Mouse (Mus musculus): ENCODE results near the gene Foxp1. TPM values are rescaled to one million over a fixed set of nuclear protein-coding genes. Genes with fewer than 3 reads are reported as not detected.

The Foxp1 gene
- polyA plus RNA-seq, 1 experiment from 2014 or later = 36.4 TPM

DNA sequence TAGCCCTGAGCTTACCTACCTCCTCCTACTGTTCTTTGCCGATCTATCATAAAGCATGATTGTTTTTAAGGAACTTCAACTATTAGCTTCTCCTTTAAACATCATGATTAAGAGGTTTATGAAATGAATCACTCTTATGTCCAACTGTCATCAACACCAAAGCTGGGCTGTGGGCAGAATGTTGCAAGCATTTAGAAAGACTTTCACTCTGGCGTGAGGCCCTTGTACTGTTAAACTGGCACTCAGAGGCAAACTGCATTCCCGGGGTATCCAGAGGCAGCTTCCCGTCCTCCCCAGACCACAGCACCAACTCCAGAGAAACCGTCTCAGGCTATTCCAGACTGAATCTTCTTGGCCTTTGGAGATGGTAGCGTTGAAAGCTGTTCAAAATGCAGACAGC, 86.2 kb downstream of the Foxp1 start:
- no peak for ATAC-seq (ENCODE audit: low FRiP score, low TSS enrichment)
- WGBS = 87% methylated on average over 6 of the region's 6 CpGs
- no peak overlapping the region for H3K4me2 ChIP-seq (replicated peaks; ENCODE audit: low read depth, low read length)
- H3K4me3 ChIP-seq (ENCODE audit: low read length) = no peak overlapping the region
- no peaks in the 10 kb centered on the region for H3K27me3 ChIP-seq (ENCODE audit: insufficient read depth, low read length)
- H3K27ac ChIP-seq (ENCODE audit: low read length) = no peak overlapping the region
- H3K4me1 ChIP-seq (ENCODE audit: insufficient read depth, low read length) = peaks cover 36% of the 10 kb centered on the region
- H3K9me3 ChIP-seq (ENCODE audit: low read length) = no peaks in the 10 kb centered on the region
- H3K9ac ChIP-seq (replicated peaks; ENCODE audit: low read length) = no peak overlapping the region
- H3K36me3 ChIP-seq (ENCODE audit: insufficient read depth, low read length) = peaks cover 9% of the 10 kb centered on the region; the same call in 1 of the 2 replicates

DNA sequence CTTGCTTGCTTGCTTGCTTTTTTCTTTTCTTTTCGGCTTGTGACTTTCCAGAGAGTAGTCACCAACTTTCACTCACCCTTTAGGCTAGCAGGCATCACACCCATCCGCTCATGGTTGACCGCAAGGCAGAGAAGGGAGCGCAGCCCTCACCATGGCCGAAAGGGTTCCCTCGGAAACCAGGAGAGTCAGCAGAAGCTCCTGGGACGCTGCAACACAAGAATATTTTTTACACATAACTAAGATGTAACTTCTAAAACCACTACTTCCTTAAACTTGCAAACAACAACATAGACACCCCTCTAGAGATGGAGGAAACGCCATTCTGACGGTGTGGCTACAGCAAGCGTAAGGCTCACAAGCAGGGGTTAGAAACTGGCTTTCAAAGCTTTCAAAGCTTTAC, 87.4 kb downstream of the Foxp1 start:
- Histone ChIP-seq H3K9ac (replicated peaks; ENCODE audit: low read length) (no peak overlapping the region), H3K36me3 (ENCODE audit: insufficient read depth, low read length) (peaks cover 9% of the 10 kb centered on the region; the same call in 1 of the 2 replicates), H3K4me3 (ENCODE audit: low read length) (no peak overlapping the region), H3K27me3 (ENCODE audit: insufficient read depth, low read length) (no peaks in the 10 kb centered on the region), H3K27ac (ENCODE audit: low read length) (no peak overlapping the region), H3K4me1 (ENCODE audit: insufficient read depth, low read length) (peaks cover 26% of the 10 kb centered on the region), H3K4me2 (replicated peaks; ENCODE audit: low read depth, low read length) (no peak overlapping the region), H3K9me3 (ENCODE audit: low read length) (no peaks in the 10 kb centered on the region)
- WGBS = 91% methylated on average over 10 of the region's 10 CpGs
- no peak for ATAC-seq (ENCODE audit: low FRiP score, low TSS enrichment)

DNA sequence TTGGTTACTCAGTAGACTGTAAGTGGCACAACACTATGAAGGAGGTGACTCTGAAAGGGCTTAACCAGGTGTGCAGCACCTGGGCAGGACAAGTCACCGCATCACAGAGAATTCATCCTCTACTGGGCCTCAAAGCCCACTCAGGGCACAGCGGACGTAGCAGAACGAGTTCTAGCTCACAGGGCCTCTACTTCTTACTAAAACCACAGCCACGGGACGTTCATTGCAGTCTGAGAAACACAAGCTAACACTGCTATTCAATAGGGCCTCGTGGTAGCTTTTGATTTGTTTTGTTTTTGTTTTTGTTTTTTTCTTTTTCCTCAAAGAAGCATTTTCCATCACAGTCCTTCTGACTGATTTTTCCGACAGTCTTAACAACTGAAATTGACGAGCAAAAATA, 89.5 kb downstream of the Foxp1 start:
- WGBS = 92% methylated on average over 9 of the region's 9 CpGs
- Histone ChIP-seq H3K27ac (ENCODE audit: low read length) (no peak overlapping the region), H3K36me3 (ENCODE audit: insufficient read depth, low read length) (peaks cover 9% of the 10 kb centered on the region; the same call in 1 of the 2 replicates), H3K4me2 (replicated peaks; ENCODE audit: low read depth, low read length) (no peak overlapping the region), H3K4me3 (ENCODE audit: low read length) (no peak overlapping the region), H3K4me1 (ENCODE audit: insufficient read depth, low read length) (peaks cover 5% of the 10 kb centered on the region; the same call in 1 of the 2 replicates), H3K27me3 (ENCODE audit: insufficient read depth, low read length) (no peaks in the 10 kb centered on the region), H3K9me3 (ENCODE audit: low read length) (no peaks in the 10 kb centered on the region), H3K9ac (replicated peaks; ENCODE audit: low read length) (no peak overlapping the region)
- ATAC-seq (ENCODE audit: low FRiP score, low TSS enrichment) = no peak

DNA sequence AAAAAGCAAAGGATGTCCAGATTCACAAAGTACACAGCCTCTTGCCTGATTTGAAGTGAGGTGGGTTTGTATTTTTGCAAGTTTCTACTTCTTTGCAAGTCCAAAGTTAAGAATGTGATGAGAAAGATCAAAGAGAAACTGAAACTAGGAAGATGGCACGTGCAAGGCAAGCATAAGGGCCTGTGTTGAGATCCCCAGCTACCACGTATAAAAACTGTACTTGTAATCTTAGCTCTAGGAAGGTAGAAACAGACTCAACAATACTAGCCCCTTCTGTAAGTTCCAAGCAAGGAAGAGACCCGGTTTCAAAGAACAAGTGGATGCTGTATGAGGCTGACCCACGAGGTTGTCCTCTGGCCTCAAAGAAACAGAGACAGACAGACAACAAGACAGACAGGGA, 90.6 kb downstream of the Foxp1 start:
- Histone ChIP-seq H3K27me3 (ENCODE audit: insufficient read depth, low read length) (no peaks in the 10 kb centered on the region), H3K9me3 (ENCODE audit: low read length) (no peaks in the 10 kb centered on the region), H3K27ac (ENCODE audit: low read length) (no peak overlapping the region), H3K36me3 (ENCODE audit: insufficient read depth, low read length) (peaks cover 9% of the 10 kb centered on the region; the same call in 1 of the 2 replicates), H3K9ac (replicated peaks; ENCODE audit: low read length) (no peak overlapping the region), H3K4me2 (replicated peaks; ENCODE audit: low read depth, low read length) (no peak overlapping the region), H3K4me3 (ENCODE audit: low read length) (no peak overlapping the region), H3K4me1 (ENCODE audit: insufficient read depth, low read length) (no peaks in the 10 kb centered on the region)
- 77% methylated on average over 4 of the region's 4 CpGs for WGBS
- ATAC-seq (ENCODE audit: low FRiP score, low TSS enrichment) = no peak

DNA sequence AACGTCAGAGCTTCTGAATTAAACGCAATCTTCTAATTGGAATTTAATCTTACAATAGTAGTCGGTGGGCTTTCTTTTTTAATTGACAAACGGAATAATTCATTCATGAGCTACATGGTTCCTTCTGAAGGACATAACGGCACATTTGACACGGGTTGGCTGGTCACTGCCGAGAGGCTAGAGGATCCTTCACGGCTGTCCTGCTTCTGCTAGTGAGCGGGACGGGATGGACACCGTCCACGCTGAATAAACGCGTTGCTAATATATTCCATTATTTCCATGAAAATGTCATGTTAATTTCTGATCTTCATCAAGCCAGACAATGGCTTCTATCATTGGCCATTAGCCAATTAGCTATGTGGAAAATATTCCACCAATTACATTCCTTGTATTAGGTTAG, 92.0 kb downstream of the Foxp1 start:
- no peaks in the 10 kb centered on the region for H3K9me3 ChIP-seq (ENCODE audit: low read length)
- H3K4me1 ChIP-seq (ENCODE audit: insufficient read depth, low read length) = no peaks in the 10 kb centered on the region
- WGBS = 93% methylated on average over 14 of the region's 14 CpGs
- H3K4me2 ChIP-seq (replicated peaks; ENCODE audit: low read depth, low read length) = no peak overlapping the region
- H3K9ac ChIP-seq (replicated peaks; ENCODE audit: low read length) = no peak overlapping the region
- peaks cover 9% of the 10 kb centered on the region; the same call in 1 of the 2 replicates for H3K36me3 ChIP-seq (ENCODE audit: insufficient read depth, low read length)
- no peak overlapping the region for H3K27ac ChIP-seq (ENCODE audit: low read length)
- no peak for ATAC-seq (ENCODE audit: low FRiP score, low TSS enrichment)
- H3K4me3 ChIP-seq (ENCODE audit: low read length) = no peak overlapping the region
- no peaks in the 10 kb centered on the region for H3K27me3 ChIP-seq (ENCODE audit: insufficient read depth, low read length)

DNA sequence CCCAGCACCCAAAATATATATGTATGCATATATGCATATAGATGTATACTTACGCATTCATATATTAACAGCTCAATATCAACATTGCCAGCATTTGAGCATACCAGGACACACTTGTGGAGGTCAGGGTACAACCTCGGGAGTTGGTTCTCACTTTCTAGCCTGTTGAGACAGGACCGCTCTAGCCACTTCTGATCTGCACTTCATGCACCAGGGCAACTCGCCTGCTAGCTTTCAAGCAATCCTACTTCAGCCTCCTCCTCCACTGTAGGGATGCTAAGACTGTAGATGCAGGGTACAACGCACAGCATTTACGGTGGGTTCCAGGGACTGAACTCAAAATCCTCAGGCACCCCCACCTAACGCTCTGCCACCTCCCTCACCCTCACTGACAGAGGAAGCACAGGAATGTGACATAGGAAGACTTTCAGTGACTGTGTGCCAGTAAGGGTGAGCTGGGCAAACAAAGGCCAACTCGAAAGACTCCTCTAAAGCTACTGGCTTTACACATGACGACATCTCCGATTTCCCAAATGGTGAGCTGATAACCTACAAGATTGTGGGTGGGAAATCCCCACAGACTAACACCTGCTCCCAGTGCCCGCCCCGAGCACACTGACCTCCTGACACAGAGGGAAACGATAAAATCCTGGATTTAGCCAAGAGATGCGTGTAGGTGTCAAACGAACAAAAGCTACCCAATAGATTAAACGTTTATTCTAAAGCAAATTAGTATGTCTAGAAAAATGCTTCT, 93.0 kb downstream of the Foxp1 start:
- Histone ChIP-seq H3K9ac (replicated peaks; ENCODE audit: low read length) (no peak overlapping the region), H3K27me3 (ENCODE audit: insufficient read depth, low read length) (no peaks in the 10 kb centered on the region), H3K36me3 (ENCODE audit: insufficient read depth, low read length) (peaks cover 4% of the 10 kb centered on the region; the same call in 1 of the 2 replicates), H3K27ac (ENCODE audit: low read length) (no peak overlapping the region), H3K4me1 (ENCODE audit: insufficient read depth, low read length) (no peaks in the 10 kb centered on the region; the same call in 1 of the 2 replicates), H3K9me3 (ENCODE audit: low read length) (no peaks in the 10 kb centered on the region), H3K4me2 (replicated peaks; ENCODE audit: low read depth, low read length) (no peak overlapping the region), H3K4me3 (ENCODE audit: low read length) (no peak overlapping the region)
- WGBS = 78% methylated on average over 16 of the region's 16 CpGs
- no peak for ATAC-seq (ENCODE audit: low FRiP score, low TSS enrichment)

DNA sequence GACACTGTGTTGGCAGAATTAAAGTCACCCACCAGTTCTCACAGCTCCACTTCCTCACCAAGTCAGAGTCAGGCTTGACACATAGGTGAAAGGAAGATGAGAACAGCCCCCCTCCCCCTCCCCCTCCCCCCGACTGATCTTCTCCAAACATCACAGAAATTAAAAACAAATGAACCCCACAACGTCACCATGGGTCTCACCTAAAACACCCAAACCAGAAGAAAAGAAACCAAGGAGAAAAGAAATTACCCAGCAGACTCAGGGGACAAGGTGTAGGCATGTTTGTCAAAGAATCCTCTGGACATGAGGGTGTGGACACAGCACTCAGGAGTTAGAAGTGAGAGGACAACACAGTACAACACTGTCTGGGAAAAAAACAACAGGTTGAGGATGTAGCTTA, 93.6 kb downstream of the Foxp1 start:
- Histone ChIP-seq H3K4me1 (ENCODE audit: insufficient read depth, low read length) (no peaks in the 10 kb centered on the region; the same call in 1 of the 2 replicates), H3K27ac (ENCODE audit: low read length) (no peak overlapping the region), H3K36me3 (ENCODE audit: insufficient read depth, low read length) (no peaks in the 10 kb centered on the region), H3K4me2 (replicated peaks; ENCODE audit: low read depth, low read length) (no peak overlapping the region), H3K4me3 (ENCODE audit: low read length) (no peak overlapping the region), H3K27me3 (ENCODE audit: insufficient read depth, low read length) (no peaks in the 10 kb centered on the region), H3K9me3 (ENCODE audit: low read length) (no peaks in the 10 kb centered on the region), H3K9ac (replicated peaks; ENCODE audit: low read length) (no peak overlapping the region)
- ATAC-seq (ENCODE audit: low FRiP score, low TSS enrichment) = no peak
- WGBS = 68% methylated on average over 2 of the region's 2 CpGs

DNA sequence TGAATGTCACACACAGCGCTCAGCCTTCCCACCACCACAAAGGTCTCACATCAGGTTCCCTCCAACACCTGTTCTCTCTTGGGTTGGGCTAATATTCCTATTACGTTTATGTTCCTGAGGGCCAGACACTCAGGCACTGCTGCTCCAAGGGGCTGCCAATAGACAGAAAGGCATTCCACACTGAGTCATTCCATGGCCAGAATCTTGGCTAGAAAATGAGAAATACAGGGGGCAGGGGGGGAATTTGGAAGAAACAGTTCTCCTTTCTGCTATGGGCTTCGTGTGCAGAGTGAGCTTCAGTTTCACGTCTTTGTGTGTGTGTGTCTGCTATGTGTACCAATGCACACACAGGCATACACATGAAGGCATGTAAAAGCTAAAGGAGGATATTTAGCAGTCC, 95.2 kb downstream of the Foxp1 start:
- WGBS = 86% methylated on average over 4 of the region's 4 CpGs
- no peak overlapping the region for H3K4me3 ChIP-seq (ENCODE audit: low read length)
- no peak overlapping the region for H3K9ac ChIP-seq (replicated peaks; ENCODE audit: low read length)
- H3K4me2 ChIP-seq (replicated peaks; ENCODE audit: low read depth, low read length) = no peak overlapping the region
- H3K36me3 ChIP-seq (ENCODE audit: insufficient read depth, low read length) = no peaks in the 10 kb centered on the region
- no peaks in the 10 kb centered on the region for H3K9me3 ChIP-seq (ENCODE audit: low read length)
- no peaks in the 10 kb centered on the region; the same call in 1 of the 2 replicates for H3K4me1 ChIP-seq (ENCODE audit: insufficient read depth, low read length)
- ATAC-seq (ENCODE audit: low FRiP score, low TSS enrichment) = no peak
- H3K27me3 ChIP-seq (ENCODE audit: insufficient read depth, low read length) = no peaks in the 10 kb centered on the region
- H3K27ac ChIP-seq (ENCODE audit: low read length) = no peak overlapping the region

DNA sequence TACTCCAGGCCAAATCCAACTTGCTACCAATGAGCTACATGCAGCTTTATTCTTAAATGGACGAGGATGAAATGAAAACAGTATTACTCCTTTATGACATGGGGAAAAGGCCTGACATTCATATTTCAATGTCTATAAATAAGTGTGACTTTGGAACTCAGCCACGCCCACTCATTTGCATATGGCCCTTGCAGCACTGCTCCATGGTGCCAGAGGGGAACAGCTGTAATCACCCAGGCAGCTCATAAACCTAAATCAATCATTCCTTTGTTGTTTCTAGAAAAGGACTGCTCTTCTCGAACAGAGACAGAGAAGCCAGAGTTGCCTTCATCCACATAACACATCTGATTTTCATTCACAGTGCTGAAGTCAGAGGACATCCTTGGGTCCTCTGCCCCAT, 97.5 kb downstream of the Foxp1 start:
- Histone ChIP-seq H3K36me3 (ENCODE audit: insufficient read depth, low read length) (no peaks in the 10 kb centered on the region), H3K9me3 (ENCODE audit: low read length) (no peaks in the 10 kb centered on the region), H3K4me2 (replicated peaks; ENCODE audit: low read depth, low read length) (no peak overlapping the region), H3K4me1 (ENCODE audit: insufficient read depth, low read length) (no peaks in the 10 kb centered on the region; the same call in 1 of the 2 replicates), H3K27ac (ENCODE audit: low read length) (no peak overlapping the region), H3K9ac (replicated peaks; ENCODE audit: low read length) (no peak overlapping the region), H3K4me3 (ENCODE audit: low read length) (no peak overlapping the region), H3K27me3 (ENCODE audit: insufficient read depth, low read length) (no peaks in the 10 kb centered on the region)
- no peak for ATAC-seq (ENCODE audit: low FRiP score, low TSS enrichment)
- WGBS = 61% methylated on average over 3 of the region's 3 CpGs

DNA sequence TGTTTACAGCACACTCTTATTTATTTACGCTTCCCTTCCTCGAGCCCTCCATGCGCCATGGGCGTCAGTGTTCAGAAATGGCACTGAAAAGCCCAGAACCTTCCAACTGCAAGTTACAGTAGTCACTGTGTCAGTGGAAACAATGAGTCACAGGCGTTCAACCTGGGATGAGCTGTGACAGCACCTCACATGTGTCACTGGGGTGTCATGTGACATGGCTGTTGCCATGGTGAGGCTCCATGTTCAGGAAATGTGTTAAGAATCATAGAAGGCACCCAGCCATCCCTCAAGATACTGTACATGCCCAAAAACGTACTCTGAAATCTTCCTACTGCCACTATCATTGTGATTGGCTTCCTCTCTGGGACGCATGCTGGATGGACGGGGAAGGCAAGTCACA, 101.9 kb downstream of the Foxp1 start:
- Histone ChIP-seq H3K36me3 (ENCODE audit: insufficient read depth, low read length) (no peaks in the 10 kb centered on the region), H3K27me3 (ENCODE audit: insufficient read depth, low read length) (no peaks in the 10 kb centered on the region), H3K27ac (ENCODE audit: low read length) (no peak overlapping the region), H3K4me2 (replicated peaks; ENCODE audit: low read depth, low read length) (no peak overlapping the region), H3K9ac (replicated peaks; ENCODE audit: low read length) (no peak overlapping the region), H3K4me3 (ENCODE audit: low read length) (no peak overlapping the region), H3K4me1 (ENCODE audit: insufficient read depth, low read length) (no peaks in the 10 kb centered on the region; the same call in 1 of the 2 replicates), H3K9me3 (ENCODE audit: low read length) (no peaks in the 10 kb centered on the region)
- WGBS = 81% methylated on average over 8 of the region's 8 CpGs
- no peak for ATAC-seq (ENCODE audit: low FRiP score, low TSS enrichment)

All from kidney, embryonic 16.5 days (tissue).